Mouse (Mus musculus): Measurements from ENCODE around the gene Ccdc33. TPM values are rescaled to one million over a fixed set of nuclear protein-coding genes. Genes with fewer than 3 reads are reported as not detected.

Ccdc33 gene
- total and polyA plus RNA-seq, 3 experiments, result 0.21 to 1.0 TPM; not detected in 1

- no peak for TF ChIP-seq JUN (IDR thresholded peaks at IDR 0.05; ENCODE audit: insufficient read depth, low read depth, low read length)
- TF ChIP-seq IRF4 (IDR thresholded peaks at IDR 0.05; ENCODE audit: low read depth, low read length), result peak; percentile 64; the same call in 1 of the 2 replicates
Observed at GRCm38 (mm10) chr9:57990438-57991110, 128.0 kb downstream of the Ccdc33 start (continued).

- peak overlapping the region; percentile 95 for H3K27ac ChIP-seq (ENCODE audit: insufficient read depth, low read depth)
- 0 out of 2 replicates have a peak, but pooled peaks cover 3% of the 10 kb centered on the region for H3K79me2 ChIP-seq (replicated peaks; ENCODE audit: control insufficient read depth, extremely low read depth, insufficient read depth, poor library complexity, severe bottlenecking)
- H3K4me1 ChIP-seq (ENCODE audit: control insufficient read depth in 1 of 2, insufficient read depth in 2 of 2), result peaks cover 62 to 92% of the 10 kb centered on the region in 2 experiments
- dilution Hi-C loops (cut with MboI; ENCODE audit: extremely low pct_ligation_motif_present, extremely low pct_unique_long_range_greater_than_20kb, low sequenced_read_pairs) (no loop called here), in situ Hi-C loops (cut with MboI; ENCODE audit: low pct_ligation_motif_present, low pct_unique_long_range_greater_than_20kb, low sequenced_read_pairs) (no loop called here)
- H3K27me3 ChIP-seq (replicated peaks), result no peaks in the 10 kb centered on the region
- H3K9me3 ChIP-seq (replicated peaks; ENCODE audit: low read length), result peaks cover 4% of the 10 kb centered on the region
- H3K4me2 ChIP-seq (ENCODE audit: insufficient read depth, low read depth, poor library complexity, severe bottlenecking), result no peak overlapping the region
- H3K9ac ChIP-seq (ENCODE audit: insufficient read depth, low read depth), result peak overlapping the region; percentile 15; the same call in 1 of the 2 replicates
- DNase-seq (ENCODE audit: extremely low read depth), result no peak
- no peak overlapping the region for H3K4me3 ChIP-seq (replicated peaks in 1 of 3; ENCODE audit: low read depth in 2 of 3, low read length in 2 of 3, poor library complexity in 1 of 3)
- TF ChIP-seq IRF4 (IDR thresholded peaks at IDR 0.05; ENCODE audit: low read depth, low read length) (peak; percentile 30; the same call in 1 of the 2 replicates), JUND (conservative IDR thresholded peaks at IDR 0.05; ENCODE audit: low read depth, low read length) (no peak), USF1 (IDR thresholded peaks at IDR 0.05; ENCODE audit: low read depth, low read length) (no peak), BHLHE40 (IDR thresholded peaks at IDR 0.05; ENCODE audit: low read depth, low read length) (peak; percentile 89), PAX5 (IDR thresholded peaks at IDR 0.05; ENCODE audit: low read length) (no peak), MAX (IDR thresholded peaks at IDR 0.05; ENCODE audit: low read length) (no peak), MAZ (IDR thresholded peaks at IDR 0.05; ENCODE audit: low read depth, low read length) (no peak), TBP (conservative IDR thresholded peaks at IDR 0.05; ENCODE audit: low read depth, low read length) (no peak), CTCF (conservative IDR thresholded peaks at IDR 0.05 in 1 of 2, IDR thresholded peaks at IDR 0.05 in 1 of 2; ENCODE audit: low read depth in 2 of 2, low read length in 2 of 2) (no peak), MAFK (IDR thresholded peaks at IDR 0.05; ENCODE audit: insufficient replicate concordance, low read length) (no peak), EP300 (IDR thresholded peaks at IDR 0.05; ENCODE audit: low read length) (0 out of 2 replicates have a peak, but pooled peaks have one; percentile 27), RAD21 (IDR thresholded peaks at IDR 0.05; ENCODE audit: low read depth, low read length) (no peak), E2F4 (IDR thresholded peaks at IDR 0.05; ENCODE audit: insufficient replicate concordance, low read depth, low read length) (no peak), GABPA (IDR thresholded peaks at IDR 0.05; ENCODE audit: insufficient replicate concordance, low read depth, low read length) (no peak), RCOR1 (conservative IDR thresholded peaks at IDR 0.05; ENCODE audit: low read depth, low read length) (no peak), SIN3A (IDR thresholded peaks at IDR 0.05; ENCODE audit: low read length) (no peak), ZKSCAN1 (IDR thresholded peaks at IDR 0.05; ENCODE audit: borderline replicate concordance, low read depth, low read length) (no peak), TCF12 (IDR thresholded peaks at IDR 0.05; ENCODE audit: low read depth, low read length) (no peak), ZMIZ1 (IDR thresholded peaks at IDR 0.05; ENCODE audit: low read depth, low read length) (no peak), MYC (IDR thresholded peaks at IDR 0.05; ENCODE audit: low read depth, low read length) (0 out of 2 replicates have a peak, but pooled peaks have one; percentile 25), USF2 (conservative IDR thresholded peaks at IDR 0.05; ENCODE audit: low read depth, low read length) (no peak), SMC3 (IDR thresholded peaks at IDR 0.05; ENCODE audit: low read depth, low read length) (no peak), MEF2A (IDR thresholded peaks at IDR 0.05; ENCODE audit: borderline replicate concordance, low read depth, low read length) (peak; percentile 18; the same call in 1 of the 2 replicates), UBTF (IDR thresholded peaks at IDR 0.05; ENCODE audit: low read depth, low read length) (no peak)
- no peaks in the 10 kb centered on the region for H3K36me3 ChIP-seq (replicated peaks in 1 of 2; ENCODE audit: control insufficient read depth in 1 of 2, insufficient read depth in 1 of 2, low read length in 1 of 2)
Observed at GRCm38 (mm10) chr9:57989309-57989708, 129.3 kb downstream of the Ccdc33 start.

All from CH12.LX (cell line).